Mouse (Mus musculus): ENCODE results near the gene Ankrd50. TPM values are rescaled to one million over a fixed set of nuclear protein-coding genes. Genes with fewer than 3 reads are reported as not detected.

Gene Ankrd50
- polyA plus RNA-seq, 1 experiment from 2014 or later = 22.3 TPM

- Histone ChIP-seq H3K27ac (no peak overlapping the region), H3K27me3 (no peaks in the 10 kb centered on the region), H3K4me3 (no peak overlapping the region), H3K4me2 (no peak overlapping the region), H3K9me3 (no peaks in the 10 kb centered on the region), H3K4me1 (peaks cover 7% of the 10 kb centered on the region; the same call in 1 of the 2 replicates), H3K36me3 (no peaks in the 10 kb centered on the region), H3K9ac (no peak overlapping the region)
- 24% methylated on average over 11 of the region's 11 CpGs for WGBS
- no peak for ATAC-seq (ENCODE audit: insufficient number of reproducible peaks, insufficient read depth, low FRiP score, low TSS enrichment, low read depth)
Measured at GRCm38 (mm10) chr3:38433495-38434464, 50.9 kb downstream of the Ankrd50 start.

- no peak for ATAC-seq (ENCODE audit: insufficient number of reproducible peaks, insufficient read depth, low FRiP score, low TSS enrichment, low read depth)
- Histone ChIP-seq H3K4me3 (no peak overlapping the region), H3K9ac (no peak overlapping the region), H3K4me1 (peaks cover 7% of the 10 kb centered on the region; the same call in 1 of the 2 replicates), H3K9me3 (no peaks in the 10 kb centered on the region), H3K36me3 (no peaks in the 10 kb centered on the region), H3K4me2 (no peak overlapping the region), H3K27me3 (no peaks in the 10 kb centered on the region), H3K27ac (no peak overlapping the region)
- 71% methylated on average over 5 of the region's 5 CpGs for WGBS
Measured at GRCm38 (mm10) chr3:38431461-38431860, 53.2 kb downstream of the Ankrd50 start.

- H3K4me3 ChIP-seq = no peak overlapping the region
- no peaks in the 10 kb centered on the region for H3K9me3 ChIP-seq
- H3K27me3 ChIP-seq = no peaks in the 10 kb centered on the region
- 77% methylated on average over 6 of the region's 6 CpGs for WGBS
- H3K36me3 ChIP-seq = no peaks in the 10 kb centered on the region
- no peak overlapping the region for H3K27ac ChIP-seq
- H3K4me1 ChIP-seq = peaks cover 7% of the 10 kb centered on the region; the same call in 1 of the 2 replicates
- H3K4me2 ChIP-seq = no peak overlapping the region
- no peak for ATAC-seq (ENCODE audit: insufficient number of reproducible peaks, insufficient read depth, low FRiP score, low TSS enrichment, low read depth)
- no peak overlapping the region for H3K9ac ChIP-seq
Measured at GRCm38 (mm10) chr3:38431042-38431441, 53.6 kb downstream of the Ankrd50 start.

GRCm38 (mm10) chr3:38427200-38427599 lies 57.4 kb downstream of the Ankrd50 start:
- no peak overlapping the region for H3K9ac ChIP-seq
- ATAC-seq (ENCODE audit: insufficient number of reproducible peaks, insufficient read depth, low FRiP score, low TSS enrichment, low read depth) = no peak
- H3K27ac ChIP-seq = no peak overlapping the region
- H3K4me1 ChIP-seq = no peaks in the 10 kb centered on the region
- 100% methylated on average over 1 of the region's 1 CpGs for WGBS
- no peaks in the 10 kb centered on the region for H3K27me3 ChIP-seq
- H3K4me3 ChIP-seq = no peak overlapping the region
- H3K9me3 ChIP-seq = no peaks in the 10 kb centered on the region
- H3K36me3 ChIP-seq = no peaks in the 10 kb centered on the region
- no peak overlapping the region for H3K4me2 ChIP-seq

- 70% methylated on average over 4 of the region's 4 CpGs for WGBS
- Histone ChIP-seq H3K4me3 (no peak overlapping the region), H3K36me3 (no peaks in the 10 kb centered on the region), H3K9ac (no peak overlapping the region), H3K27ac (no peak overlapping the region), H3K4me2 (no peak overlapping the region), H3K4me1 (no peaks in the 10 kb centered on the region), H3K9me3 (no peaks in the 10 kb centered on the region), H3K27me3 (no peaks in the 10 kb centered on the region)
- ATAC-seq (ENCODE audit: insufficient number of reproducible peaks, insufficient read depth, low FRiP score, low TSS enrichment, low read depth) = no peak
Measured at GRCm38 (mm10) chr3:38423966-38424365, 60.7 kb downstream of the Ankrd50 start.

- WGBS = 89% methylated on average over 3 of the region's 3 CpGs
Measured at GRCm38 (mm10) chr3:38419896-38420295, 64.7 kb downstream of the Ankrd50 start.

GRCm38 (mm10) chr3:38415292-38415930 lies 69.2 kb downstream of the Ankrd50 start:
- WGBS = 61% methylated on average over 3 of the region's 3 CpGs
- Histone ChIP-seq H3K36me3 (no peaks in the 10 kb centered on the region), H3K4me1 (no peaks in the 10 kb centered on the region), H3K27ac (no peak overlapping the region), H3K27me3 (no peaks in the 10 kb centered on the region), H3K9me3 (no peaks in the 10 kb centered on the region), H3K4me3 (no peak overlapping the region), H3K9ac (no peak overlapping the region), H3K4me2 (no peak overlapping the region)
- ATAC-seq (ENCODE audit: insufficient number of reproducible peaks, insufficient read depth, low FRiP score, low TSS enrichment, low read depth) = peak; percentile 78

More at GRCm38 (mm10) chr3:38419896-38420295, 64.7 kb downstream of the Ankrd50 start:
- Histone ChIP-seq H3K36me3 (no peaks in the 10 kb centered on the region), H3K27me3 (no peaks in the 10 kb centered on the region), H3K4me2 (no peak overlapping the region), H3K27ac (no peak overlapping the region), H3K9ac (no peak overlapping the region), H3K4me3 (no peak overlapping the region), H3K9me3 (no peaks in the 10 kb centered on the region), H3K4me1 (no peaks in the 10 kb centered on the region)
- ATAC-seq (ENCODE audit: insufficient number of reproducible peaks, insufficient read depth, low FRiP score, low TSS enrichment, low read depth) = no peak

Measured in embryonic facial prominence, embryonic 13.5 days (tissue).